Mouse (Mus musculus): Measurements from ENCODE around the gene Sos1. TPM values are rescaled to one million over a fixed set of nuclear protein-coding genes. Genes with fewer than 3 reads are reported as not detected.
A peak's percentile ranks its signal among the peaks of the same experiment; 100 is the strongest.

The Sos1 gene
- polyA plus RNA-seq, 1 experiment from 2014 or later = 3.8 TPM

DNA sequence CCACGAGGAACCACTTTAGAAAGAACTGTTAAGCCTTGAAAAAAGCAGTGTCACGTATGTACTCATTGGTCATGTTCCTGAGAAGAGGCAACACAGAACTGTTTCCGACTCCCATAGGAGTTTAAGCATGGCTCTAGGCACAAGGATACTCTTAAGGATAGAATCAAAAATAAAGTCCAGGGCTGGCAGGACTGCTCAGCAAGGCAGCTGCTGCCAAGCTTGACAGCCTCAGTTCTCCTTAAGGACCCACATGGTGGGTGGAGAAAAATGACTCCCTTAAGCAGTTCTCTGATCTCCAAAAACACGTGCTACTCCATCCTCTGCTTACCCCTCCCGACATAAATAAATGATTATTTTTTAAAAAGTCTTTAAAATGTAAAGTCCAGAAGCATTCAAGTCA is 44.6 kb downstream of the Sos1 start:
- no peaks in the 10 kb centered on the region for H3K27me3 ChIP-seq (ENCODE audit: low read depth, poor library complexity, severe bottlenecking)
- no peak for DNase-seq (ENCODE audit: low spot score)
- no peak overlapping the region for H3K4me3 ChIP-seq
- H3K9me3 ChIP-seq (replicated peaks) = no peaks in the 10 kb centered on the region
- no peaks in the 10 kb centered on the region for H3K4me1 ChIP-seq
- peaks cover 77% of the 10 kb centered on the region for H3K36me3 ChIP-seq
- no peak overlapping the region for H3K27ac ChIP-seq (replicated peaks)
- 93% methylated on average over 5 of the region's 5 CpGs for WGBS

DNA sequence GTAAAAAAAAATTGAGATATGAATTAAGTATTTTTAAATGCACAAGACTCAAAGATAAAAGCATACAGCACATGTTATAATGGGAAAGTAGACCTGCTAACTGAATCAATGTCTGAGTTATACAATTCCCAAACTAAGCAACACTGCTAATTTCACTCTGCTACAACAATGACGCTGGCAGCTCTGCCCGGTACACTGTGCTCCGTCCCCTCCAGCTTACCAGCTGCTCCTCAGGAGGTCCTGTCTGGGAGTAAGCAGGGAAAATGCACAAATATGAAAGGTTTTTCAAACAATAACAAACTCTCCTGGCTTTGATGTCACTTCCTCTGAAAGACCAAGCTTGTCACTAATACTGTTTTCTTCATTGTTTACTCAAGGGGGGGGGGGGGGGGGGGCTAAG is 45.8 kb downstream of the Sos1 start:
- 75% methylated on average over 3 of the region's 3 CpGs for WGBS
- peaks cover 79% of the 10 kb centered on the region for H3K36me3 ChIP-seq
- H3K4me3 ChIP-seq = no peak overlapping the region
- no peaks in the 10 kb centered on the region for H3K4me1 ChIP-seq
- H3K9me3 ChIP-seq (replicated peaks) = no peaks in the 10 kb centered on the region
- H3K27ac ChIP-seq (replicated peaks) = no peak overlapping the region
- DNase-seq (ENCODE audit: low spot score) = no peak
- no peaks in the 10 kb centered on the region for H3K27me3 ChIP-seq (ENCODE audit: low read depth, poor library complexity, severe bottlenecking)

DNA sequence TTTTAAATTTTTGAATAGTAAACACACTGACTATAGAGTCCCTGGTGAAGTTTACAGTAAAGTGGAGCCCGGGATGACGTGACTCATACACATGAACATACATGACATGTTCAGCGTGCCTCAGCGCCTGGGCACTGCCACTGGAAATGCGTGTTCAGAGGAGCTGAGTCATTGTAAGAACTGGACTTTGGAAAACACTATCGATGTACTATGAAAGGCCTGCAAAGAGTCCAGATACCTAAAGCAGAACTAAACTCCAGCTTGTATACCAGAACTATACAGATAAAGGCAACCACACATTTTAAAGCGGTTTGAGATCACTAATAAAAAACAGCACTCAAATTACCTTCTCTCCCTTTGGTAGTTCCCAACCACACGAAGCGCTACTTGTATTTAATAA is 48.3 kb downstream of the Sos1 start:
- no peak overlapping the region for H3K27ac ChIP-seq (replicated peaks)

DNA sequence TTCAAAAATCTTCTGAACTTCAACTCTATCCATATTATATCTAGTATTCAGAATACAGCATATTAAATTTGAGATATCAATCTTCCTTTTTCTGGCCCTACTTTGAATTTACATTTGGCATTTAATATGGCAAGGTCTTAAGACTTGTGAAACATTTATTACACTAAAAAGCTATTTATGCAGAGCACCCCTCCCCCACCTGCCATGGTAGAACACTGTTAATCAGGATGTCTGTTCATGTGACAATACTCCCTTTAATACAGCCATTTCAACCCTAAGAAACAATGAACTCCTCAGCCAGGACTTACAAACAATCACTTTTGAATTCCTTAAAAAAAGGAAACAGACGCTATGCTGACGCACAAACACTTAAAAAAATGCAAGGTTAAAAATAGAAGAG is 52.3 kb downstream of the Sos1 start:
- Histone ChIP-seq H3K4me1 (no peaks in the 10 kb centered on the region), H3K36me3 (peaks cover 32% of the 10 kb centered on the region), H3K27me3 (ENCODE audit: low read depth, poor library complexity, severe bottlenecking) (no peaks in the 10 kb centered on the region), H3K4me3 (no peak overlapping the region), H3K9me3 (replicated peaks) (no peaks in the 10 kb centered on the region), H3K27ac (replicated peaks) (no peak overlapping the region)
- 93% methylated on average over 2 of the region's 2 CpGs for whole genome bisulfite sequencing
- no peak for DNase-seq (ENCODE audit: low spot score)

More for the DNA sequence above, 48.3 kb downstream of the Sos1 start:
- Histone ChIP-seq H3K4me1 (no peaks in the 10 kb centered on the region), H3K9me3 (replicated peaks) (no peaks in the 10 kb centered on the region), H3K27me3 (ENCODE audit: low read depth, poor library complexity, severe bottlenecking) (no peaks in the 10 kb centered on the region), H3K4me3 (no peak overlapping the region), H3K36me3 (peaks cover 57% of the 10 kb centered on the region)
- 96% methylated on average over 9 of the region's 9 CpGs for WGBS
- no peak for DNase-seq (ENCODE audit: low spot score)

DNA sequence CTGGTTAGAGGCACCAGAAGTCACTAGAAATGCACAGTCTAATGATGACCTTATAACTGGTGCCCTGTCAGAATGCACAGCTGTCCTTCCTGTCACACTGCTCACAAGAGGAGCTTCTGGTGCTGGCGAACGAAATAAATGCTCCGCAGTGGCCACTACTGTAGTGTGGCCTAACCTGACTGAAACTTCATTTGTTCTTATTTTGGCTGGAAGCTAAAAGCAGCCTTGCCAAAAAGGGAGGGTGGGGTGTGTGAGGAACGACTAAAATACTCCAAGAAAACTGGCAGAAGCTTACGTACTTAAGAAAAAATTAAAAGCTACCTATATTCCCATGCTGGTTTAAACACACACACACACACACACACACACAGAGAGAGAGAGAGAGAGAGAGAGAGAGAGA is 53.4 kb downstream of the Sos1 start:
- Histone ChIP-seq H3K9me3 (replicated peaks) (peaks cover 9% of the 10 kb centered on the region; the same call in 1 of the 2 replicates), H3K4me1 (no peaks in the 10 kb centered on the region), H3K27me3 (ENCODE audit: low read depth, poor library complexity, severe bottlenecking) (no peaks in the 10 kb centered on the region), H3K4me3 (no peak overlapping the region), H3K27ac (replicated peaks) (no peak overlapping the region), H3K36me3 (peaks cover 33% of the 10 kb centered on the region)
- 90% methylated on average over 5 of the region's 5 CpGs for WGBS
- DNase-seq (ENCODE audit: low spot score) = no peak

DNA sequence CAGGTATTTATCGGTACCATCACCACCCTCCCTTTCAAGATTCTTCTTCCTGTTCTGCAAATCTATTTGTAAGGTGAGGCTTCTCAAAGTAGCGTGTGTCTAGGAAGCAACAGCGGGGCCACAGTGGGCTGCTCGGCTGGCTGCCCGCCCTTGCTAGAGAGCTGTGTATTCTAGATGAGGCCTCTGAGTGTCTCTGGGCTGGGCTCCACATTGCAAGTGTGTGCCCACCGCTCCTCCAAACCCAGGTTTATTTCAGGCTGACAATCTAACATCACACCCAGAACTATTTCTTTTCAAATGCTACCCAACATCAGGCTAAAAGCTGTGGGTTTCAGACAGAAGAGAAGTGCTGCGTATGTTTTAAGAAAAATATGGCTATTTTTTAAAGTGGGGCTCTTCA is 54.1 kb downstream of the Sos1 start:
- 90% methylated on average over 7 of the region's 7 CpGs for WGBS
- H3K4me1 ChIP-seq = no peaks in the 10 kb centered on the region
- H3K9me3 ChIP-seq (replicated peaks) = peaks cover 9% of the 10 kb centered on the region; the same call in 1 of the 2 replicates
- peaks cover 29% of the 10 kb centered on the region for H3K36me3 ChIP-seq
- H3K27ac ChIP-seq (replicated peaks) = no peak overlapping the region
- DNase-seq (ENCODE audit: low spot score) = no peak
- H3K27me3 ChIP-seq (ENCODE audit: low read depth, poor library complexity, severe bottlenecking) = no peaks in the 10 kb centered on the region
- no peak overlapping the region for H3K4me3 ChIP-seq

DNA sequence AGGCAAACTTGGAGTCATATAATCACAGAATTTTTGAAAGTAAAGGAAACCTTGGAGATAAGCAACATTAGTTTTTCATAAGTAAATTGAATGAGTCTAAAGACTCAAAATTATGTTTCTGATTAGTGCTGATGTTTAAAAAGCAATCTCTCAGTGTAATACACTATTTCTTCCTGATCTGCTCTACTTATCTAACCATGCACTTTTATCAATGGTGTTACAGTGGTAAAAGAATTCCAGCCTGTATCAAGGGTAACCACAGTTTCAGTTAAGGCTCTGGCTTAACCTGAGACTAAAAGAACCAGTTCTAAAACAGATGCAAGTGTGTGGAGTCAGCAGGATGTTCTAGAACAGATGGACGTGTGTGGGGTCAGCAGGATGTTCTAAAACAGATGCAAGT is 59.3 kb downstream of the Sos1 start:
- Histone ChIP-seq H3K27ac (replicated peaks) (no peak overlapping the region), H3K4me3 (no peak overlapping the region), H3K4me1 (no peaks in the 10 kb centered on the region), H3K9me3 (replicated peaks) (peaks cover 9% of the 10 kb centered on the region; the same call in 1 of the 2 replicates), H3K27me3 (ENCODE audit: low read depth, poor library complexity, severe bottlenecking) (no peaks in the 10 kb centered on the region), H3K36me3 (peaks cover 71% of the 10 kb centered on the region)
- whole genome bisulfite sequencing = 95% methylated on average over 1 of the region's 1 CpGs
- no peak for DNase-seq (ENCODE audit: low spot score)

DNA sequence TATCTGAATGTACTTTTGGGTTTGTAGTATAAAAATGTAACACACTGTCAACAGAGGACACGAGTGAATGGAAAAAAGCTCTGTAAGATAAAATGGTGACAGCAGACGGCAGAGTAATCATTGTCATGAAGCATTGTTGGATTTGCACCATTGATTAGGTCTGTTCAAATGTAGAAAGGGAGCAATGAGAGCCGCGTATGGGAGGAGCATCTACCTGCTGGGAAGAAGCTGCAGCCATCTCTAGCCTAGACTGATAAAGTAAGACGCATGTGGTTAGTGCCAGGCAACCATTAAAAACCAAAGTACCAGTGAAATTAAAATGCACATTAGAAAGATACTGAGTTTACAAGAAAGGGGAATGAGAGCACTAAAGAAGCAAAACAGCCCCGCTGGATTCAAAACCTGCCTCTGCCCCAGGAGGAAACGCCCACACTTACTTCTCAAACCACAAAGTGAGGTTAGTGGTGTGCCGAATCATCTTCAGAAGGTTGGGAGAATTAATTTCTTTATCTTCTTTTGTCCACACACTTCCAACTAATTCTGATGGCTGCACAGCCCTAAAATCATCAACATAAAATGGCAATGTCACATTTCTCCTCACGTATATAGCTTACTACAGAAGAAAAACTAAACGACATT is 61.6 kb downstream of the Sos1 start:
- H3K27ac ChIP-seq (replicated peaks) = no peak overlapping the region
- H3K9me3 ChIP-seq (replicated peaks) = peaks cover 9% of the 10 kb centered on the region; the same call in 1 of the 2 replicates
- H3K27me3 ChIP-seq (ENCODE audit: low read depth, poor library complexity, severe bottlenecking) = no peaks in the 10 kb centered on the region
- peaks cover 91% of the 10 kb centered on the region for H3K36me3 ChIP-seq
- no peak overlapping the region for H3K4me3 ChIP-seq
- WGBS = 90% methylated on average over 10 of the region's 10 CpGs
- H3K4me1 ChIP-seq = no peaks in the 10 kb centered on the region
- DNase-seq (ENCODE audit: low spot score) = no peak

DNA sequence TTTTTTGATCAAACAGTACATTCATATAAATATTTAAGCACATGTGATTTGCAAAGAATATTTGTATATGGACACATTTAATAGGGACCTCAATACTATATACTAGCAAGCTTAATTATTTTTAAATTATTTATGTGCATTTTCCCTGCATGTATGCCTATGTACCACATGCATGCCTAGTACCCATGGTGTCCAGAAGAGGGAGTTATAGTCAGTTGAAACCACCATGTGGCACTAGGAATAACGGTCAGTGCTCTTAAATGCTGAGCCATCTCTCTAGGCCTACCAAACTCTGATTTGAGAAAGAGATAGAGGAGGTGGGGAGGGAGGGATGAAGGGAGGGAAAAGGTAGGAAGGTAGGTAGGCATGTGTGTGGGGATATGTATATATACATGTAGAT is 69.1 kb downstream of the Sos1 start:
- no peak for DNase-seq (ENCODE audit: low spot score)
- peaks cover 98% of the 10 kb centered on the region for H3K36me3 ChIP-seq

DNA sequence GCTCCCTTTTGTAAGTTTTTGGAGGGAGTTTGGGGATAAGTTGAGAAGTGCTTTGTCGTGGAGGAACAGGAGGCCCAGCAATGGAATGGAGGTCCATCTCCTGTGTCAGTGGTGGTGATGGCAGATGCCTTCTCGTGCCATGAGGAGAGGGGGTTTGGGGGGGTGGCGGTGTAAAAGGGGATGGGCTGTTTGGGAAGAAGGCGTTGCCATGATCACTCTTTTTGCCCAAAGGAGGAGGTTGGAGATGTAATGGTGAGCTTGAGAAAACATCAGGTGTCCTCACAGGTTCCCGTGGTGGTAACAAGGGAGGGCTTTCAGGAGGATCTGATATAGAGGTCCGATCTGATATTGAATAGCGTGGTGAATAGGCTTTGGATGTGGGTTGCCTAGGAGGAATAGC is 82.0 kb downstream of the Sos1 start:
- no peak overlapping the region for H3K4me3 ChIP-seq
- DNase-seq (ENCODE audit: low spot score) = no peak
- no peaks in the 10 kb centered on the region for H3K4me1 ChIP-seq
- H3K36me3 ChIP-seq = peaks cover 59% of the 10 kb centered on the region
- 89% methylated on average over 7 of the region's 7 CpGs for WGBS
- H3K27me3 ChIP-seq (ENCODE audit: low read depth, poor library complexity, severe bottlenecking) = no peaks in the 10 kb centered on the region
- H3K9me3 ChIP-seq (replicated peaks) = no peaks in the 10 kb centered on the region
- no peak overlapping the region for H3K27ac ChIP-seq (replicated peaks)

More for the DNA sequence above, 69.1 kb downstream of the Sos1 start:
- Histone ChIP-seq H3K4me3 (no peak overlapping the region), H3K4me1 (no peaks in the 10 kb centered on the region), H3K27ac (replicated peaks) (no peak overlapping the region), H3K9me3 (replicated peaks) (no peaks in the 10 kb centered on the region), H3K27me3 (ENCODE audit: low read depth, poor library complexity, severe bottlenecking) (no peaks in the 10 kb centered on the region)
- WGBS = 81% methylated on average over 1 of the region's 1 CpGs

DNA sequence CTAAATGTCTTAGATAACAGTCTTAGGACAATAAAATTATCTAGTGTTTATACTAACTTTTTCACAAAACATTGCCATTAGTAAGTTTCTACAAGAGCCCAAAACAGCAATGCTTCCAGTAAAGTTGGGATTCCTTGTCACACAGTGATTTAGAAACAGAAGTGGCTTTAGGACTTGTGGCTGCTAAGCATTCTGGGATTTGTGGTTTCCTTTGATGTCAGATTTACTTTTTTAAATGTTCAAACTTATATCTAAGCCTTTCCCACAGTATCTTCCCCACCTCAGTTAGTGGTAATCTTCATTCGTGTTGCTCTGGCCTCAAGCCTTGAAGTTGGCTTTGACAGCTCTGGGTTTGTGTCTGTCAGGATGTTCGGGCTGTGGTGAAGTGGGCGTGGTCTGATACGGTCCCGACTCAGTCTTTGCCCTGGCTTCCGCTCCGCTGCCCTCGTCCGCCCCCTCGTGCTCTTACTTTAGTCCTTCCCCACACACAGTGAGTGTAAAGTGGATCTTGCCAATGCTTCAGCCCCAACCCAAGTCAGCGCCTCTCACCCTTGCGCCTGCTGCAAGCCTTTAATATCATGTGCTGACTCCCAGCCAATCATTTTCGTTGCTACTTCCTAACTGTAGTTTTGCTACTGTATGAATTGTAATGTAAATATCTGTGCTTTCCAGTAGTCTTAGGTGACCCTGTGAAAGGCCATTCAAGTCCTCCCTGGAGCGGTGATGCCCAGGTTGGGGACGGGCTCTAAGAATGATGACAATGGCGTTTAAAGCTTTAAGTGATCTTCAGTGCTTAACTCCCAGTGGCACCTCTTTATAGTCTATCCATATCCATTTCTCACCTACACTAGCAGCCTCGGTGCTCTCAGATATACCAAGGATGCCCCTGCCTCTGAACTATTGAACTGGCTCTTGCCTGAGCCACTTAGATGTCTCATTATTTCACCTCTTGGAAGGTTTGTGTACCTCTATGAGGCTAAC is 88.5 kb downstream of the Sos1 start:
- peak; percentile 62 for DNase-seq (ENCODE audit: low spot score)
- WGBS = 18% methylated on average over 17 of the region's 17 CpGs
- Histone ChIP-seq H3K27ac (replicated peaks) (no peak overlapping the region), H3K36me3 (peaks cover 2% of the 10 kb centered on the region; the same call in 1 of the 2 replicates), H3K4me3 (peak overlapping the region; percentile 52), H3K4me1 (peaks cover 7% of the 10 kb centered on the region), H3K9me3 (replicated peaks) (no peaks in the 10 kb centered on the region), H3K27me3 (ENCODE audit: low read depth, poor library complexity, severe bottlenecking) (no peaks in the 10 kb centered on the region)

DNA sequence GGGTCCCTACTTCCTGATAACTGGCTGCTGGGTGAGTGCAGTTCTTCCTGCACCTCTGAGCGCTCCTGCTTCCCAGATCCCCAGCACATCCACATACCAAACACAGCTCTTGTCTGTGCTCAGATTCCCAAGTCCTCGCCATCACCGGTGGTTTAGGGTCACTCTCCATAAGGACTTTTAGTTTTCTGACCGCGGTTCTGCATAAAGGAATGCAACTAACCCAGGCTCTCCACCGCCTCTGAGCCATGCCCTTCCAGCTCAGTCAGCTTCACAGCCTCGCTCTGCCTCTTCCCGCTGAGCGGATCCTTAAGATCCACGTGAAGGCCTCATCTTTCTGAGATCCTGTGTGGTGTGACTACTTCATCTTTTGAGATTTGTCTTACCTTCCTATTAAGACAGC is 90.2 kb downstream of the Sos1 start:
- no peak overlapping the region for H3K4me3 ChIP-seq
- no peak for DNase-seq (ENCODE audit: low spot score)
- 67% methylated on average over 10 of the region's 10 CpGs for WGBS
- no peaks in the 10 kb centered on the region for H3K27me3 ChIP-seq (ENCODE audit: low read depth, poor library complexity, severe bottlenecking)
- no peaks in the 10 kb centered on the region for H3K9me3 ChIP-seq (replicated peaks)
- H3K4me1 ChIP-seq = peaks cover 7% of the 10 kb centered on the region
- H3K36me3 ChIP-seq = no peaks in the 10 kb centered on the region
- H3K27ac ChIP-seq (replicated peaks) = no peak overlapping the region

DNA sequence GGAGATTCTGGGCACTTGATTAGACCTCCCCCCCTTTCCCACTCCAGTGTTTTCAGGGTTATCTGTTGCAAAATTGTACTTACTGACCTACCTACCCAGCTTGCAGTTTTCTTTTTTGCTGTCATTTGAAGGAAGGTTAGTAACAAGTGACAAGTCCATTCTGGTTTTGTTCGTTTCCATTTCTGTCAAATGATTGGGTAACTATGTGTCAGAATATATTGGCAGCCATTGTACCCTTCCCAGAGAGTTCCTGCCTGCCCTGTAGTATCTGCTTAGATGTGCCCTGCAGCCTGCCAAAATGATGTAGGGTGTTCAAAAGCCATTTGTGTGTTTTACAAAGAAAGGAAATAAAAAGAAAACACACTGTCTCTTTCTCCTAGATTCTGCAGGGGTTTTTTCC is 94.6 kb downstream of the Sos1 start:
- Histone ChIP-seq H3K27me3 (ENCODE audit: low read depth, poor library complexity, severe bottlenecking) (no peaks in the 10 kb centered on the region), H3K36me3 (no peaks in the 10 kb centered on the region), H3K4me1 (no peaks in the 10 kb centered on the region), H3K27ac (replicated peaks) (no peak overlapping the region), H3K4me3 (no peak overlapping the region), H3K9me3 (replicated peaks) (no peaks in the 10 kb centered on the region)
- DNase-seq (ENCODE audit: low spot score) = no peak
- 80% methylated on average over 1 of the region's 1 CpGs for WGBS

All from midbrain, embryonic 10.5 days (tissue).